Mouse (Mus musculus) lung, postnatal 0 days (tissue): ENCODE measurements around the gene Best1. TPM values are rescaled to one million over a fixed set of nuclear protein-coding genes. Genes with fewer than 3 reads are reported as not detected.
"Not testable (repeated sequence)": the region's sequence is repeated elsewhere in the genome, so short reads cannot be mapped to it uniquely, and the experiment has no call there.

Experiments used
- ATAC-seq: fragments of 200-750 bp; cut with Nextera tagmentation; 2 replicates; pipeline ENCODE4 v1.8.0; 2017; ENCODE audit warnings: moderate library complexity
- DNase-seq: peaks from one replicate; pipeline ENCODE4 v3.0.0-alpha.2; 2016; ENCODE audit warnings: low spot score
- H3K27ac ChIP-seq: fragments of 300-500 bp; sonication (generic); 2 replicates; pipeline ENCODE4 v1.5.1; 2014; ENCODE audit warnings: antibody characterized with exemption, mild to moderate bottlenecking, low read length, mixed read lengths
- H3K27me3 ChIP-seq: fragments of 300-500 bp; sonication (generic); replicated peaks from 2 replicates; pipeline ENCODE4 v1.6.1; 2014; ENCODE audit warnings: low read length, mixed read lengths; ENCODE audit not compliant: insufficient read depth
- H3K36me3 ChIP-seq: fragments of 300-500 bp; sonication (generic); 2 replicates; pipeline ENCODE4 v1.6.1; 2014; ENCODE audit warnings: low read length, mixed read lengths; ENCODE audit not compliant: insufficient read depth
- H3K4me1 ChIP-seq: fragments of 300-500 bp; sonication (generic); 2 replicates; pipeline ENCODE4 v1.6.1; 2014; ENCODE audit warnings: antibody characterized with exemption, low read depth, low read length, mixed read lengths; ENCODE audit not compliant: insufficient read depth
- H3K4me2 ChIP-seq: fragments of 300-500 bp; sonication (generic); replicated peaks from 2 replicates; pipeline ENCODE4 v1.6.1; 2014; ENCODE audit warnings: low read depth, mild to moderate bottlenecking, low read length, moderate library complexity, mixed read lengths
- H3K4me3 ChIP-seq: fragments of 300-500 bp; sonication (generic); 2 replicates; pipeline ENCODE4 v1.5.1; 2014; ENCODE audit warnings: low read depth, low read length
- H3K9ac ChIP-seq: fragments of 300-500 bp; sonication (generic); replicated peaks from 2 replicates; pipeline ENCODE4 v1.6.1; 2014; ENCODE audit warnings: low read depth, mild to moderate bottlenecking
- H3K9me3 ChIP-seq: fragments of 300-500 bp; sonication (generic); 2 replicates; pipeline ENCODE4 v1.6.1; 2016; ENCODE audit warnings: low read length, mixed read lengths
- CTCF ChIP-seq: IDR thresholded peaks from 2 replicates; pipeline ENCODE4 v1.5.1; 2016; ENCODE audit warnings: antibody characterized with exemption, mild to moderate bottlenecking
- EP300 ChIP-seq: IDR thresholded peaks from 2 replicates; pipeline ENCODE4 v1.6.1; 2016; ENCODE audit warnings: antibody characterized with exemption, mild to moderate bottlenecking, control low read depth
- WGBS: fragments of 180-500 bp; shearing (Covaris S2); extraction: QIAGEN DNeasy Blood & Tissue Kit; methylation state at CpG from one replicate; pipeline ENCODE4 v1.1.7; 2014; 5-methylcytosine and 5-hydroxymethylcytosine counted together
- polyA plus RNA-seq: library from polyadenylated mRNA; unstranded; fragments of >200 nt; fragmentation: Nextera tagmentation; extraction: Ambion mirVana; gene quantifications from 2 replicates; pipeline ENCODE4 v1.2.1, GENCODE M21; 2015

Gene Best1
- polyA plus RNA-seq, 1 experiment from 2014 or later = 2.3 TPM

DNA sequence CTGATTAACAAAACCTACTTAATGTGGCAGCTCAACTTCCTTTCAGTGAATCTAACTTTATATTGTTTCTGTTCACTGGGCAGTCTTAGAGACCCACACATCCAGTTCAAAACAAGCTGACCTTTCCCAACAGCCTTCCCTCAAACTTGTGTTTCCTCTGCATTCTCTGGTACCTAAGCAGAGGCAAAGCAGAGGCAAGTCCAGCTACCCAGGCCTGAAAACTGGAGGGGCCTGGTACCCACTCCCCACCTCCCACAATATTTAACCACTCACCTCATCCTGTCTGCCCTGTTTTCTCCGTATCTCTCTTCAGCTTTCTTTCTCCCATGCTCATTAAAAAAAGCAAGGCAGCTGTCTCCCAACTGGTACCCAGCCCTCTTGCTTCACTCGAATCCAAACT lies 22.3 kb downstream of the Best1 start:
- no peak for ATAC-seq
- Histone ChIP-seq H3K4me3 (no peak overlapping the region), H3K36me3 (peaks cover 2% of the 10 kb centered on the region; the same call in 1 of the 2 replicates), H3K4me1 (peaks cover 14% of the 10 kb centered on the region; the same call in 1 of the 2 replicates), H3K27ac (peak overlapping the region; percentile 68), H3K4me2 (no peak overlapping the region), H3K9ac (no peak overlapping the region), H3K9me3 (no peaks in the 10 kb centered on the region), H3K27me3 (no peaks in the 10 kb centered on the region)
- WGBS = 79% methylated on average over 2 of the region's 2 CpGs
- DNase-seq = no peak
- TF ChIP-seq EP300 (no peak), CTCF (no peak)

DNA sequence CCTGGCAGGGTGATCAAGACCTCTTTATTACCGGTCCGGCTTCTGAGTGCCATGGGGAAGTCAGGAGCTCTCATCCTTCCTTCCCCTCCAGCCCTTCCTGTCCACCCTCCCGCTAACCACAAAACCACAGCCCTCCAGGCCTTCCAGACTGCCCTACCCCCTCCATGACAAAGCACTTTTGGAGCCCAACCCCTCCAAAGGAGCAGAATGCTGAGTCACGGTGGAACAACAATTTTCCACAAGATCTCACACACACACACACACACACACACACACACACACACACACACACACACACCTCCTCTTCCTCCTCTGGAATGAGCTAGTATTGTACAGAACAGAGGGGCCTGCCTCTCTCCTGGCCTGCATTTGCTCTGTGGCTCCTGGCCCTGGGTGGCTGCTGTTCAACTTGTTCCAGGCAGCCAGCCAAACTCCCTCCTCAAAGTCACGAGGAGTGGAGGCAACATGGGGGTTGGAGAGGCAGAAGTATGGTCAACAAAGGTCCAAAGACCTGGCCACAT lies 22.9 kb downstream of the Best1 start:
- DNase-seq = peak; percentile 89
- ATAC-seq = peak; percentile 36
- H3K9ac ChIP-seq = no peak overlapping the region
- H3K9me3 ChIP-seq = no peaks in the 10 kb centered on the region
- WGBS = 16% methylated on average over 5 of the region's 5 CpGs
- H3K4me2 ChIP-seq = no peak overlapping the region
- no peaks in the 10 kb centered on the region for H3K27me3 ChIP-seq
- H3K4me3 ChIP-seq = no peak overlapping the region
- TF ChIP-seq EP300 = peak; percentile 87
- TF ChIP-seq CTCF = no peak
- H3K27ac ChIP-seq = peak overlapping the region; percentile 68
- no peaks in the 10 kb centered on the region for H3K36me3 ChIP-seq
- peaks cover 14% of the 10 kb centered on the region; the same call in 1 of the 2 replicates for H3K4me1 ChIP-seq

DNA sequence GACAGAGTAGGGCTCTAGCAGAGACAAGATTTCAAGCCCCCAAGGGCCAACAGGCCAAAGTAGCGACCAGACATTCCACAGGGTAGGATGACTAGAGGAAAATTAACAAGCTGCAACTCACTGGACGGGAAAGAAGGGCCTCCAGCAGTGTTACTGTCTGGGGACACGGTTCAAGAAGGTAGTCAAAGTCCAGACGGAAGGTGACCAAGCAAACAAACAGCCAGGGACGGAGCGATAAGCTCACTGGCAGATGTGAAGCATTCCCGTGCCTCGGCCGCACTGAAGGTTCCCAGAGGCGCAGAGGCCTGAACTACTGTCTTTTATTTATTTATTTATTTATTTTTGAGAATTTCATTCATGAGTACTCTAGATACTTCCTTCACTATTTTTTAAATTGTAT lies 24.3 kb downstream of the Best1 start:
- H3K4me3 ChIP-seq = no peak overlapping the region
- peaks cover 14% of the 10 kb centered on the region; the same call in 1 of the 2 replicates for H3K4me1 ChIP-seq
- no peaks in the 10 kb centered on the region for H3K36me3 ChIP-seq
- H3K27ac ChIP-seq = no peak overlapping the region
- no peak for TF ChIP-seq CTCF
- TF ChIP-seq EP300 = no peak
- H3K4me2 ChIP-seq = no peak overlapping the region
- 77% methylated on average over 10 of the region's 10 CpGs for whole genome bisulfite sequencing
- no peaks in the 10 kb centered on the region for H3K9me3 ChIP-seq
- H3K27me3 ChIP-seq = no peaks in the 10 kb centered on the region
- DNase-seq (no peak), ATAC-seq (no peak)
- no peak overlapping the region for H3K9ac ChIP-seq

DNA sequence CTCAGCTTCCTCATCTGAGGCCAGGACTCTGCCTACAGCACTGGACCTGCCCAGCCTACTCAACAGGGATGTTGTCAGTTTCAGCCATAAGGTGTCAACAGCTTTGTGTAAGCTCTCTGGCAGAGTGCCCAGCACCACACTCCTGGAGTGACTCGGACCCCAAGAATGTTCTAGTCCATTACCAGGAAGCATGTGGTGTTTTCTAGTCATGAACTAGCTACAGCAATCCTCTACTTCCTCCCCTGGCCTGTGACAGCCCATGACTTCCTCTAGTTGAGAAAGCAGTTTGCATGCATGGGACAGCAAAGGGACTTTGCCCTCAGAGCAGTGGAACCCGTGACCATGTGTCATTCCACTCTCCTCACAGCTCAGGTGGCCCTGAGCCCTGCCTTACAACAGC lies 26.6 kb downstream of the Best1 start:
- not testable (repeated sequence) for H3K36me3 ChIP-seq, H3K9ac ChIP-seq, H3K4me3 ChIP-seq, H3K27ac ChIP-seq, H3K9me3 ChIP-seq, H3K4me2 ChIP-seq, H3K27me3 ChIP-seq
- peak; percentile 57; the same call in 1 of the 2 replicates for TF ChIP-seq EP300
- DNase-seq (peak; percentile 50), ATAC-seq (peak; percentile 65)
- WGBS = 50% methylated on average over 1 of the region's 2 CpGs
- H3K4me1 ChIP-seq = peaks cover 11% of the 10 kb centered on the region; the same call in 1 of the 2 replicates

DNA sequence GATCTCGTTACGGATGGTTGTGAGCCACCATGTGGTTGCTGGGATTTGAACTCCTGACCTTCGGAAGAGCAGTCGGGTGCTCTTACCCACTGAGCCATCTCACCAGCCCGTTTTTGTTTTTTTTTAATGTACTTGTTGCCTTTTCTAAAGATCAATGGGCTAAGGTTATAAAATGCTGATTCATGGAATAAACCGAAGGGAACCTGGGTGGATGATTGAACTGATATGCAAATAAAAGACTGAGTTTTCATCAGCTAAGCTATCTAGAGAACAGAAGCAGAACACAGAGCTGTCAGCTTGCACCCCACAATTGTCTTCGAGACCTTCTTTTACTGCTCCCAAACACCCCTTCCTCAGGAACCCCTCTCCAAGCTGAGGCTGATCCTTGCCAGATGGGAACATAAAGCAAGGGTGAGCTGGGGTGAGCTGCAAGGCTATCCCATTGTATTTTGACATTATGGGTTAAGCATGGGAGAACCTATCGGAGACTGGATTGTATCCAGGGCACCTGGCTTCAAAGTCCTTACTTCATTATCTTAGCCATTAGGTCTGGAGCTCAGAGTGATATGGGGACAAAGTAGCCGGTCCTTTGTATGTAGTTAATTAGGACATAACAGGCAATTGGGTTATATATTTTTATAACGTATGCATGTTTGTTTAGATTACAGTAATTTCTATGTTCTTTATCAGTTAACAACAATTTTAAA lies 33.2 kb downstream of the Best1 start:
- TF ChIP-seq CTCF (no peak), EP300 (no peak)
- Histone ChIP-seq H3K9me3 (no peaks in the 10 kb centered on the region), H3K4me2 (no peak overlapping the region), H3K9ac (no peak overlapping the region), H3K4me1 (no peaks in the 10 kb centered on the region), H3K36me3 (no peaks in the 10 kb centered on the region), H3K27me3 (no peaks in the 10 kb centered on the region), H3K27ac (no peak overlapping the region), H3K4me3 (no peak overlapping the region)
- 75% methylated on average over 8 of the region's 10 CpGs for WGBS
- ATAC-seq (no peak), DNase-seq (no peak)

DNA sequence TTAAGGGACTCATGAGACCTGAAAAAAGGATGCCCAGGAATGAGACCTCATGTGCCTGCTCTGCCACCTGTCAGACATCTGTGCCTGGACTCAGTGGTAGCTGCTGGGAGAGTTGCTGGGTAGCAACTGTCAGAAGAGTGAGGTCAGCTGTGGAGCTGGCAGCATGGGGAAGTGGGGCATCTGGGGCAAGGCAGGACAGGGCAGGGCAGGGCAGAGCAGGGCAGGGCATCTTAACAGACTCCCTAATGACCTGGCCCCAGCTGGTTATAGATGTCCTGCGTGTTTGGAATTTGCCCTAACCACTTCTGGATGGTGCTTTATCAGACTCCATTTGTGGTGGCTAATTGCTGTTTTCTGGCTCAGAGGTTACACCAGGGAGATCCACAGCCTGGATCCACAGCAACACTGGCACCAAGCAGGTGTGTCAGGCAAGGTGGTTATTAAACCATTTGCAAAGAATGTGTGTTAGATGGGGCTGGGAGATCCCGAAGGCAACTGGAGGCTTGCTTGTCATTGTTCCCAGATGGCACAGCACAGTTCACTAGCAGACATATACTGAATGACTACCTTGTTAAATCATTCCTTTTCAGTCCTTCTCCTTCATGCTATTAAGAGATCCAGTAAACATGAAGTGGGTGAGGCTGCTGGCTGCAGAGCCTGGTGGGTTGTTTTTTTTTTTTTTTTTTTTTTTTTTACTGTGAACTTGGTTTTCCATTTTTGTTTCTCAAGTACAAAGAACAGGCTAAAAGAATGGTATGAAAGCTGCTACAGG lies 35.2 kb downstream of the Best1 start:
- no peaks in the 10 kb centered on the region for H3K4me1 ChIP-seq
- ATAC-seq = 0 out of 2 replicates have a peak, but pooled peaks have one; percentile 26
- H3K27me3 ChIP-seq = no peaks in the 10 kb centered on the region
- TF ChIP-seq CTCF = no peak
- no peak for TF ChIP-seq EP300
- 59% methylated on average over 2 of the region's 2 CpGs for WGBS
- no peaks in the 10 kb centered on the region for H3K9me3 ChIP-seq
- H3K27ac ChIP-seq = no peak overlapping the region
- DNase-seq = no peak
- no peaks in the 10 kb centered on the region for H3K36me3 ChIP-seq
- H3K9ac ChIP-seq = no peak overlapping the region
- no peak overlapping the region for H3K4me2 ChIP-seq
- H3K4me3 ChIP-seq = no peak overlapping the region
